Mouse (Mus musculus) myocyte (in vitro differentiated cells): ENCODE data around the gene Fbrsl1. TPM values are rescaled to one million over a fixed set of nuclear protein-coding genes. Genes with fewer than 3 reads are reported as not detected.

Source experiments
- H3K27me3 ChIP-seq: one replicate; pipeline ENCODE4 v1.6.1; 2011; ENCODE audit not compliant: control insufficient read depth, insufficient read depth, insufficient read length
- H3K36me3 ChIP-seq: one replicate; pipeline ENCODE4 v1.6.1; 2011; ENCODE audit not compliant: control insufficient read depth, insufficient read depth
- H3K4me2 ChIP-seq: one replicate; pipeline ENCODE4 v1.6.1; 2011; ENCODE audit warnings: low read depth, control low read depth
- H3K4me3 ChIP-seq: one replicate; pipeline ENCODE4 v1.5.1; 2011; ENCODE audit warnings: mild to moderate bottlenecking, control low read depth, moderate library complexity
- H3K79me2 ChIP-seq: one replicate; pipeline ENCODE4 v1.6.1; 2011; ENCODE audit not compliant: control insufficient read depth, insufficient read depth
- H3ac ChIP-seq: one replicate; pipeline ENCODE4 v1.6.1; 2011; ENCODE audit not compliant: control insufficient read depth, insufficient read length
- CEBPB ChIP-seq: IDR thresholded peaks from 2 replicates; pipeline ENCODE4 v1.6.1; 2011; ENCODE audit warnings: mild to moderate bottlenecking, moderate library complexity; ENCODE audit not compliant: poor library complexity, insufficient read depth, severe bottlenecking
- E2F4 ChIP-seq: IDR thresholded peaks from one replicate; pipeline ENCODE4 v1.6.1; 2011; ENCODE audit warnings: mild to moderate bottlenecking, control low read depth, moderate library complexity; ENCODE audit not compliant: insufficient read depth
- MAX ChIP-seq: IDR thresholded peaks from one replicate; pipeline ENCODE4 v1.6.1; 2011; ENCODE audit warnings: low read depth, mild to moderate bottlenecking, control low read depth
- MYOD1 ChIP-seq, 3 experiments: IDR thresholded peaks; one replicate each; pipeline ENCODE4 v1.6.1; 2011; ENCODE audit warnings: control low read depth in 2 of 3, low read depth in 2 of 3, mild to moderate bottlenecking in 2 of 3, moderate library complexity in 1 of 3; ENCODE audit not compliant: insufficient read length in 2 of 3, control insufficient read depth in 1 of 3
- MYOG ChIP-seq, 3 experiments: IDR thresholded peaks; one replicate each; pipeline ENCODE4 v1.6.1; 2011; ENCODE audit warnings: control low read depth in 2 of 3, low read depth in 2 of 3, mild to moderate bottlenecking in 2 of 3; ENCODE audit not compliant: insufficient read length in 2 of 3, control insufficient read depth in 1 of 3, insufficient read depth in 1 of 3
- POLR2A ChIP-seq: IDR thresholded peaks from one replicate; pipeline ENCODE4 v1.6.1; 2011; ENCODE audit warnings: low read depth, mild to moderate bottlenecking, control low read depth, moderate library complexity; ENCODE audit not compliant: insufficient read length
- POLR2AphosphoS2 ChIP-seq: IDR thresholded peaks from one replicate; pipeline ENCODE4 v1.6.1; 2011; ENCODE audit warnings: low read depth, control low read depth; ENCODE audit not compliant: insufficient read length
- REST ChIP-seq: IDR thresholded peaks from one replicate; pipeline ENCODE4 v1.6.1; 2011; ENCODE audit warnings: mild to moderate bottlenecking, control low read depth, moderate library complexity; ENCODE audit not compliant: insufficient read depth, insufficient read length
- SRF ChIP-seq: IDR thresholded peaks from one replicate; pipeline ENCODE4 v1.6.1; 2011; ENCODE audit warnings: low read depth; ENCODE audit not compliant: control insufficient read depth, insufficient read length
- TCF12 ChIP-seq: IDR thresholded peaks from one replicate; pipeline ENCODE4 v1.6.1; 2011; ENCODE audit warnings: mild to moderate bottlenecking, control low read depth; ENCODE audit not compliant: poor library complexity, insufficient read depth, severe bottlenecking
- TCF3 ChIP-seq: IDR thresholded peaks from one replicate; pipeline ENCODE4 v1.6.1; 2011; ENCODE audit warnings: low read depth, control low read depth; ENCODE audit not compliant: insufficient read length
- USF1 ChIP-seq: IDR thresholded peaks from one replicate; pipeline ENCODE4 v1.6.1; 2011; ENCODE audit warnings: low read depth, mild to moderate bottlenecking, control low read depth, moderate library complexity
- polyA plus RNA-seq: library from polyadenylated mRNA; unstranded; fragments of >200 nt; fragmentation: generic; extraction: Trizol; gene quantifications from one replicate; pipeline ENCODE4 v1.2.1, GENCODE M21; 2012; ENCODE audit warnings: missing spikeins

Fbrsl1 gene
- polyA plus RNA-seq, 1 experiment, result 19.0 TPM

DNA sequence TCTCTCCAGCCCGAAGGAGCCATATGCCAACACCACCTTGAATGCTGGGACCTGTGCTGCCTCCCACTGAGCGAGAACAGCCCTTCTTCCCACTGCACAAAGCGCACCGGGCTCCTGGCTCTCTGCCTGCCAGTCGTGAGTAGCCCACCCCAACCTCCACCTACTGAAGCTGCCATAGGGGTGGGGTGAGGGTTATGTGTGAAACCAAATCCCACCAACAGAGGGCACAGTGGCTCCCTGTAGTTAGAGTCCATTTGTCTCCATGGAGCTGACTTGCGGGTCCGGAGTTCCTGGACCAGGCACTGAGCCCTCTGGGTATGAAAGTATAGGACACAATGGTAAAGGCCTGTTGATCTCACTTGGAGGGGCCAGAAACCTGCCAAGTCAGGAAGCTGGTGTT lies 93.6 kb downstream of the Fbrsl1 start:
- peaks cover 21% of the 10 kb centered on the region for H3K27me3 ChIP-seq
- H3K36me3 ChIP-seq, result no peaks in the 10 kb centered on the region
- no peaks in the 10 kb centered on the region for H3K79me2 ChIP-seq
- H3K4me2 ChIP-seq, result no peak overlapping the region
- no peak overlapping the region for H3K4me3 ChIP-seq
- H3ac ChIP-seq, result no peak overlapping the region
- no peak for TF ChIP-seq USF1
- no peak for TF ChIP-seq REST

DNA sequence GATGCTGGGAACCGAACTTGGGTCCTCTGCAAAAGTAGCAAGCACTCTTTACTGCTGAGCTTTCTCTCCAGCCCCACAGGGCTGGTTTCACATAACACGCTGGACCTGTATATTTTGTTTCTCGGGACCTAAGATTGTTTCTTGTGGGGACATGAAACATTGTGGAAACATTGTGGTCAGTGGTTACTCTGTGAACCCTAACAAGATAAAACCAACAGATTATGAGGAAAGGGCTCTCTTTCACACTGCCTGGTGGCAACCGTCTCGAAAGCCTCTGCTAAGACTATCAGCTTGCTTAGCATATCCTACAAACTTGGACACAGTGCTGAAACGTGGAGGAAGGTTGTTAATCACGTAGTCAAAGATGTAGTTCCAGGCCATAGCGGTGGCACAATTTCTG lies 101.3 kb downstream of the Fbrsl1 start:
- Histone ChIP-seq H3ac (no peak overlapping the region), H3K4me3 (no peak overlapping the region), H3K4me2 (no peak overlapping the region), H3K27me3 (no peaks in the 10 kb centered on the region), H3K36me3 (no peaks in the 10 kb centered on the region), H3K79me2 (no peaks in the 10 kb centered on the region)
- TF ChIP-seq TCF3 (no peak), SRF (no peak), USF1 (no peak), TCF12 (no peak), POLR2A (no peak), MAX (no peak)

DNA sequence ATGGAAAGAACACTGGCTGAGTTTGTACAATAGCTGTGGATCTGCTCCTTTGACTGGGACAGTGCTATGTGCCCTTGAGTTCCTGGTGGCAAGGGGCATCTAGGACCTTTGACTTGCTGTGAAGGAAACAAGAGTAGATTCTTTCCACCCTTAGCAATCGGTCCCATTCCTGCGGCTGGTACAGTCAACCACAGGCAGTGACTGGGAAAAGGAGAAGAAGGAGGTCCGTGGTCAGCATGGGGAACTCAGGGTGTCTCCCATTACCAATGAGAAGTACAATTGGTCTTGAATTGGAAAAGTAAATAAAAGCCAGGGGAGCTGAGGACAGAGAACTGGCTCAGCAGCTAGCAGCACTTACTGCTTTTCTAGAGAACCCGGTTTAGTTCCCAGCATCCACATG lies 102.8 kb downstream of the Fbrsl1 start:
- Histone ChIP-seq H3K4me3 (no peak overlapping the region), H3K36me3 (no peaks in the 10 kb centered on the region), H3K4me2 (no peak overlapping the region), H3K27me3 (no peaks in the 10 kb centered on the region), H3ac (no peak overlapping the region), H3K79me2 (no peaks in the 10 kb centered on the region)
- TF ChIP-seq TCF12 (no peak), CEBPB (no peak)

GRCm38 (mm10) chr5:110344524-110344923 lies 103.8 kb downstream of the Fbrsl1 start, which contains the start of gene Lrcol1:
Gene Lrcol1, plus strand, starts transcription at chr5:110344730.
- H3K36me3 ChIP-seq, result no peaks in the 10 kb centered on the region
- H3K79me2 ChIP-seq, result no peaks in the 10 kb centered on the region
- no peak within 1 kb of the TSS for H3K4me3 ChIP-seq
- H3ac ChIP-seq, result no peak within 1 kb of the TSS
- no peaks in the 10 kb centered on the region for H3K27me3 ChIP-seq
- no peak for TF ChIP-seq E2F4
- TF ChIP-seq SRF, result no peak
- no peak for TF ChIP-seq MYOG (IDR thresholded peaks at IDR 0.05; ENCODE audit: control insufficient read depth in 1 of 3, insufficient read depth in 1 of 3, insufficient read length in 2 of 3, low read depth in 2 of 3)
- no peak for TF ChIP-seq POLR2AphosphoS2
- no peak for TF ChIP-seq MAX
- no peak for TF ChIP-seq POLR2A
- no peak for TF ChIP-seq CEBPB
- TF ChIP-seq REST, result no peak
- no peak for TF ChIP-seq USF1
- no peak for TF ChIP-seq TCF12
- TF ChIP-seq MYOD1 (IDR thresholded peaks at IDR 0.05; ENCODE audit: control insufficient read depth in 1 of 3, insufficient read length in 2 of 3, low read depth in 2 of 3), result no peak
- TF ChIP-seq TCF3, result no peak
- no peak within 1 kb of the TSS for H3K4me2 ChIP-seq

- Histone ChIP-seq H3K27me3 (no peaks in the 10 kb centered on the region), H3K4me3 (no peak within 1 kb of the TSS), H3K79me2 (no peaks in the 10 kb centered on the region), H3K36me3 (no peaks in the 10 kb centered on the region), H3ac (no peak within 1 kb of the TSS), H3K4me2 (peak within 1 kb of the TSS; percentile 48)
- no peak for TF ChIP-seq POLR2AphosphoS2
- TF ChIP-seq E2F4, result no peak
- TF ChIP-seq POLR2A, result no peak
- no peak for TF ChIP-seq MYOG (IDR thresholded peaks at IDR 0.05; ENCODE audit: control insufficient read depth in 1 of 3, insufficient read depth in 1 of 3, insufficient read length in 2 of 3, low read depth in 2 of 3)
- no peak for TF ChIP-seq MYOD1 (IDR thresholded peaks at IDR 0.05; ENCODE audit: control insufficient read depth in 1 of 3, insufficient read length in 2 of 3, low read depth in 2 of 3)
- no peak for TF ChIP-seq TCF12
- TF ChIP-seq MAX, result no peak
- TF ChIP-seq CEBPB, result no peak
- TF ChIP-seq REST, result no peak
- TF ChIP-seq USF1, result no peak
- TF ChIP-seq SRF, result no peak
- TF ChIP-seq TCF3, result no peak
Observed at GRCm38 (mm10) chr5:110342648-110343284, 105.5 kb downstream of the Fbrsl1 start, which contains the start of gene P2rx2. Gene P2rx2, minus strand, starts transcription at chr5:110343212.
